Mouse (Mus musculus) MEL (cell line): ENCODE results near the gene C2cd2. TPM values are rescaled to one million over a fixed set of nuclear protein-coding genes. Genes with fewer than 3 reads are reported as not detected.

Source experiments
- DNase-seq: peaks from one replicate; pipeline ENCODE4 v3.0.0; 2011; ENCODE audit warnings: low read depth, low spot score
- H3K27ac ChIP-seq: 2 replicates; pipeline ENCODE4 v1.5.1; 2012; ENCODE audit warnings: low read depth, mild to moderate bottlenecking, control low read depth, low read length, moderate library complexity; ENCODE audit not compliant: control insufficient read depth
- H3K27me3 ChIP-seq, 2 experiments: fragments of 150-350 bp in 1 of 2; sonication (generic) in 1 of 2; 2 replicates each; pipeline ENCODE4 v1.6.1; 2012; ENCODE audit warnings: low read length in 2 of 2, mild to moderate bottlenecking in 2 of 2, improper control_type of control experiment in 1 of 2, moderate library complexity in 1 of 2; ENCODE audit not compliant: insufficient read depth in 2 of 2, control insufficient read depth in 1 of 2
- H3K36me3 ChIP-seq, 2 experiments: 2 replicates each; pipeline ENCODE4 v1.6.1; 2012 to 2014; ENCODE audit warnings: low read length in 2 of 2, improper control_type of control experiment in 1 of 2, inconsistent platforms in 1 of 2, mild to moderate bottlenecking in 1 of 2; ENCODE audit not compliant: insufficient read depth in 2 of 2, control insufficient read depth in 1 of 2
- H3K4me1 ChIP-seq, 2 experiments: fragments of 150-350 bp in 1 of 2; sonication (generic) in 1 of 2; 2 replicates each; pipeline ENCODE4 v1.6.1; 2012; ENCODE audit warnings: low read length in 2 of 2, improper control_type of control experiment in 1 of 2, mild to moderate bottlenecking in 1 of 2; ENCODE audit not compliant: insufficient read depth in 2 of 2, control insufficient read depth in 1 of 2
- H3K4me3 ChIP-seq, 2 experiments: fragments of 150-350 bp in 1 of 2; sonication (generic) in 1 of 2; 2 replicates each; pipeline ENCODE4 v1.5.1; 2012; ENCODE audit warnings: low read depth in 2 of 2, low read length in 2 of 2, mild to moderate bottlenecking in 2 of 2, moderate library complexity in 2 of 2, control low read depth in 1 of 2, improper control_type of control experiment in 1 of 2; ENCODE audit not compliant: control insufficient read depth in 1 of 2, insufficient read depth in 1 of 2
- H3K79me2 ChIP-seq: 2 replicates; pipeline ENCODE4 v1.6.1; 2012; ENCODE audit warnings: mild to moderate bottlenecking, low read length, moderate library complexity; ENCODE audit not compliant: control insufficient read depth, poor library complexity, insufficient read depth
- H3K9ac ChIP-seq: 2 replicates; pipeline ENCODE4 v1.6.1; 2012; ENCODE audit warnings: low read depth, mild to moderate bottlenecking, control low read depth, low read length, moderate library complexity; ENCODE audit not compliant: control insufficient read depth, poor library complexity, severe bottlenecking
- H3K9me3 ChIP-seq: fragments of 150-350 bp; sonication (generic); replicated peaks from 2 replicates; pipeline ENCODE4 v1.6.1; 2012; ENCODE audit warnings: mild to moderate bottlenecking, low read length, improper control_type of control experiment, moderate library complexity; ENCODE audit not compliant: insufficient read depth
- BHLHE40 ChIP-seq: IDR thresholded peaks from 2 replicates; pipeline ENCODE4 v1.6.1; 2012; ENCODE audit warnings: low read depth, mild to moderate bottlenecking, inconsistent platforms, low read length, improper control_type of control experiment, borderline replicate concordance
- CHD1 ChIP-seq: IDR thresholded peaks from 2 replicates; pipeline ENCODE4 v1.6.1; 2012; ENCODE audit warnings: low read depth, mild to moderate bottlenecking, inconsistent platforms, low read length, improper control_type of control experiment
- CTCF ChIP-seq, 3 experiments: IDR thresholded peaks in 2 of 3; conservative IDR thresholded peaks in 1 of 3; 2 replicates each; pipeline ENCODE4 v1.5.1; 2011 to 2012; ENCODE audit warnings: low read length in 3 of 3, low read depth in 2 of 3, mild to moderate bottlenecking in 2 of 3, improper control_type of control experiment in 1 of 3, inconsistent platforms in 1 of 3, mixed read lengths in 1 of 3, moderate library complexity in 1 of 3; ENCODE audit not compliant: control insufficient read depth in 1 of 3, insufficient read depth in 1 of 3, poor library complexity in 1 of 3, severe bottlenecking in 1 of 3
- E2F4 ChIP-seq: IDR thresholded peaks from 2 replicates; pipeline ENCODE4 v1.6.1; 2011; ENCODE audit warnings: low read depth, low read length, improper control_type of control experiment, borderline replicate concordance
- ELF1 ChIP-seq: IDR thresholded peaks from 2 replicates; pipeline ENCODE4 v1.6.1; 2014; ENCODE audit warnings: low read depth, mild to moderate bottlenecking, inconsistent platforms, low read length, improper control_type of control experiment, moderate library complexity
- EP300 ChIP-seq, 2 experiments: IDR thresholded peaks; 2 replicates each; pipeline ENCODE4 v1.6.1; 2011; ENCODE audit warnings: improper control_type of control experiment in 2 of 2, low read length in 2 of 2, low read depth in 1 of 2, mild to moderate bottlenecking in 1 of 2
- JUND ChIP-seq: IDR thresholded peaks from 2 replicates; pipeline ENCODE4 v1.6.1; 2011; ENCODE audit warnings: low read depth, mild to moderate bottlenecking, improper control_type of control experiment, low read length
- KAT2A ChIP-seq: conservative IDR thresholded peaks from 2 replicates; pipeline ENCODE4 v1.6.1; 2012; ENCODE audit warnings: low read depth, low read length, improper control_type of control experiment, inconsistent platforms
- MAFK ChIP-seq: IDR thresholded peaks from 2 replicates; pipeline ENCODE4 v1.6.1; 2011; ENCODE audit warnings: low read depth, mild to moderate bottlenecking, low read length, improper control_type of control experiment, borderline replicate concordance
- MAX ChIP-seq: IDR thresholded peaks from 2 replicates; pipeline ENCODE4 v1.6.1; 2011; ENCODE audit warnings: low read length, improper control_type of control experiment
- MAZ ChIP-seq: IDR thresholded peaks from 2 replicates; pipeline ENCODE4 v1.6.1; 2012; ENCODE audit warnings: low read depth, mild to moderate bottlenecking, inconsistent platforms, low read length, improper control_type of control experiment
- MEF2A ChIP-seq: IDR thresholded peaks from 2 replicates; pipeline ENCODE4 v1.6.1; 2014; ENCODE audit warnings: low read depth, mild to moderate bottlenecking, inconsistent platforms, low read length, improper control_type of control experiment; ENCODE audit not compliant: poor library complexity, insufficient replicate concordance, severe bottlenecking; ENCODE audit errors: extremely low read depth
- MYB ChIP-seq: IDR thresholded peaks from 2 replicates; pipeline ENCODE4 v1.6.1; 2011; ENCODE audit warnings: mild to moderate bottlenecking, low read depth, low read length, improper control_type of control experiment
- MYC ChIP-seq: IDR thresholded peaks from 2 replicates; pipeline ENCODE4 v1.6.1; 2011; ENCODE audit warnings: low read depth, mild to moderate bottlenecking, low read length, improper control_type of control experiment, moderate library complexity
- NELFE ChIP-seq: IDR thresholded peaks from 2 replicates; pipeline ENCODE4 v1.6.1; 2011; ENCODE audit warnings: low read depth, low read length, improper control_type of control experiment
- NRF1 ChIP-seq: IDR thresholded peaks from 2 replicates; pipeline ENCODE4 v1.6.1; 2014; ENCODE audit warnings: low read depth, mild to moderate bottlenecking, inconsistent platforms, low read length, improper control_type of control experiment, moderate library complexity; ENCODE audit not compliant: poor library complexity, insufficient read depth, severe bottlenecking
- POLR2A ChIP-seq, 2 experiments: IDR thresholded peaks; 2 replicates each; pipeline ENCODE4 v1.6.1; 2011 to 2012; ENCODE audit warnings: low read length in 2 of 2, mild to moderate bottlenecking in 2 of 2, control low read depth in 1 of 2, improper control_type of control experiment in 1 of 2, low read depth in 1 of 2, moderate library complexity in 1 of 2; ENCODE audit not compliant: control insufficient read depth in 1 of 2, insufficient read depth in 1 of 2, poor library complexity in 1 of 2
- RAD21 ChIP-seq: IDR thresholded peaks from 2 replicates; pipeline ENCODE4 v1.6.1; 2011; ENCODE audit warnings: mild to moderate bottlenecking, low read depth, low read length, improper control_type of control experiment
- RCOR1 ChIP-seq: IDR thresholded peaks from 2 replicates; pipeline ENCODE4 v1.6.1; 2012; ENCODE audit warnings: low read depth, mild to moderate bottlenecking, inconsistent platforms, low read length, improper control_type of control experiment
- SIN3A ChIP-seq: IDR thresholded peaks from 2 replicates; pipeline ENCODE4 v1.6.1; 2012; ENCODE audit warnings: low read length, improper control_type of control experiment, inconsistent platforms
- TAL1 ChIP-seq: IDR thresholded peaks from 2 replicates; pipeline ENCODE4 v1.6.1; 2012; ENCODE audit warnings: mild to moderate bottlenecking, inconsistent platforms, low read length, moderate library complexity, mixed read lengths
- TBP ChIP-seq: IDR thresholded peaks from 2 replicates; pipeline ENCODE4 v1.8.0; 2011; ENCODE audit warnings: low read depth, low read length, improper control_type of control experiment
- TCF12 ChIP-seq: IDR thresholded peaks from 2 replicates; pipeline ENCODE4 v1.6.1; 2014; ENCODE audit warnings: low read depth, mild to moderate bottlenecking, inconsistent platforms, low read length, improper control_type of control experiment, moderate library complexity
- ZC3H11A ChIP-seq: IDR thresholded peaks from 2 replicates; pipeline ENCODE4 v1.6.1; 2012; ENCODE audit warnings: low read depth, mild to moderate bottlenecking, inconsistent platforms, low read length, improper control_type of control experiment
- ZKSCAN1 ChIP-seq: IDR thresholded peaks from 2 replicates; pipeline ENCODE4 v1.6.1; 2012; ENCODE audit warnings: low read depth, mild to moderate bottlenecking, inconsistent platforms, low read length, improper control_type of control experiment, moderate library complexity
- ZNF384 ChIP-seq: IDR thresholded peaks from 2 replicates; pipeline ENCODE4 v1.6.1; 2012; ENCODE audit warnings: low read depth, mild to moderate bottlenecking, inconsistent platforms, low read length, improper control_type of control experiment
- polyA plus RNA-seq, 2 experiments: library from polyadenylated mRNA; stranded (reverse) in 1 of 2; unstranded in 1 of 2; fragments of >175 nt in 1 of 2; fragments of >200 nt in 1 of 2; gene quantifications; 2 replicates each; pipeline versions ENCODE4 v1.2.1 to v1.2.4; 2012; ENCODE audit warnings: low replicate concordance in 2 of 2, low read depth in 1 of 2; ENCODE audit not compliant: insufficient read length in 2 of 2, insufficient read depth in 1 of 2, missing spikeins in 1 of 2
- total RNA-seq: library from RNA; depleted of rRNA; stranded (reverse); fragments of 300-350 nt; gene quantifications from 2 replicates; pipeline ENCODE4 v1.2.3, GENCODE M21; 2012

Gene C2cd2
- total and polyA plus RNA-seq, 3 experiments, result 8.9 to 20.7 TPM; not detected in 1

GRCm38 (mm10) chr16:97869193-97870102, 93.0 kb downstream of the C2cd2 start:
- no peak overlapping the region for H3K4me3 ChIP-seq
- no peak overlapping the region for H3K27ac ChIP-seq
- H3K36me3 ChIP-seq, result peaks cover 0 to 1% of the 10 kb centered on the region in 2 experiments; a peak in 1 of 4 replicates
- TF ChIP-seq TAL1, result no peak
- TF ChIP-seq KAT2A, result no peak
- TF ChIP-seq BHLHE40, result no peak
- TF ChIP-seq MAFK, result no peak
- TF ChIP-seq, all 39 proteins: peak for 0
- H3K9me3 ChIP-seq, result no peaks in the 10 kb centered on the region
- no peak overlapping the region for H3K9ac ChIP-seq
- DNase-seq, result no peak
- H3K79me2 ChIP-seq, result no peaks in the 10 kb centered on the region
- H3K27me3 ChIP-seq, result no peaks in the 10 kb centered on the region
- H3K4me1 ChIP-seq, result no peaks in the 10 kb centered on the region

GRCm38 (mm10) chr16:97863932-97864467, 98.4 kb downstream of the C2cd2 start:
- Histone ChIP-seq H3K27me3 (no peaks in the 10 kb centered on the region), H3K36me3 (no peaks in the 10 kb centered on the region), H3K4me3 (no peak overlapping the region)

GRCm38 (mm10) chr16:97856050-97856449, 106.3 kb downstream of the C2cd2 start:
- H3K9ac ChIP-seq, result no peak overlapping the region
- no peaks in the 10 kb centered on the region for H3K9me3 ChIP-seq
- H3K27me3 ChIP-seq, result no peaks in the 10 kb centered on the region
- no peak for DNase-seq
- peaks cover 0 to 8% of the 10 kb centered on the region in 2 experiments; a peak in 2 of 4 replicates for H3K36me3 ChIP-seq
- H3K79me2 ChIP-seq, result peaks cover 9% of the 10 kb centered on the region
- H3K4me1 ChIP-seq, result peaks cover 4 to 9% of the 10 kb centered on the region in 2 experiments; a peak in 3 of 4 replicates
- H3K27ac ChIP-seq, result no peak overlapping the region
- H3K4me3 ChIP-seq, result no peak overlapping the region
- TF ChIP-seq ELF1 (no peak), RCOR1 (no peak), POLR2A (IDR thresholded peaks at IDR 0.05; ENCODE audit: control insufficient read depth in 1 of 2, insufficient read depth in 1 of 2, low read depth in 1 of 2, low read length in 2 of 2, poor library complexity in 1 of 2) (no peak), MYB (no peak), RAD21 (no peak), CHD1 (no peak), ZC3H11A (no peak), MEF2A (no peak), JUND (no peak), MAZ (no peak), MAX (no peak), ZKSCAN1 (no peak), NELFE (no peak), NRF1 (no peak), EP300 (IDR thresholded peaks at IDR 0.05; ENCODE audit: low read depth in 1 of 2, low read length in 2 of 2) (no peak)

More at GRCm38 (mm10) chr16:97863932-97864467, 98.4 kb downstream of the C2cd2 start:
- no peak for DNase-seq
- Histone ChIP-seq H3K27ac (no peak overlapping the region), H3K4me1 (no peaks in the 10 kb centered on the region), H3K9ac (no peak overlapping the region), H3K9me3 (no peaks in the 10 kb centered on the region), H3K79me2 (no peaks in the 10 kb centered on the region)
- no peak for TF ChIP-seq E2F4
- TF ChIP-seq TAL1, result no peak
- TF ChIP-seq MYC, result no peak
- TF ChIP-seq TCF12, result no peak
- no peak for TF ChIP-seq NELFE
- no peak for TF ChIP-seq RAD21
- TF ChIP-seq TBP, result no peak
- TF ChIP-seq MAZ, result no peak
- no peak for TF ChIP-seq SIN3A
- TF ChIP-seq KAT2A, result no peak
- TF ChIP-seq CTCF (IDR thresholded peaks at IDR 0.05 in 2 of 3, conservative IDR thresholded peaks at IDR 0.05 in 1 of 3; ENCODE audit: control insufficient read depth in 1 of 3, insufficient read depth in 1 of 3, low read depth in 2 of 3, low read length in 3 of 3, poor library complexity in 1 of 3, severe bottlenecking in 1 of 3), result no peak
- no peak for TF ChIP-seq ZNF384
- TF ChIP-seq MEF2A, result no peak
